Comparison of ENCODE assay signal across 8 mouse cellular contexts in genomic region chr10:19849771-19850365, GRCm38 (mm10). TPM values are rescaled to one million over a fixed set of nuclear protein-coding genes. Genes with fewer than 3 reads are reported as not detected.
DNase-seq lines count a peak whose midpoint lies in the region; ATAC-seq and TF ChIP-seq lines count a peak whose summit lies in the region.

No protein-coding gene starts in this region.

- no peak for DNase-seq in layer of hippocampus, adult 2 months (ENCODE audit: low spot score in 2 of 2)
- DNase-seq in layer of hippocampus, adult 8-10 months (ENCODE audit: low spot score in 2 of 2): no peak
- DNase-seq in liver, embryonic 13.5 days: no peak
- no peak for DNase-seq in frontal cortex, postnatal 36 days (ENCODE audit: low spot score in 2 of 2)

- peaks cover 65% of the 10 kb centered on the region for H3K27me3 ChIP-seq in liver, embryonic 13.5 days
- peaks cover 53% of the 10 kb centered on the region for H3K27me3 ChIP-seq in stomach, embryonic 15.5 days (replicated peaks)

- H3K4me1 ChIP-seq in liver, embryonic 13.5 days (replicated peaks): peaks cover 29% of the 10 kb centered on the region
- H3K4me1 ChIP-seq in stomach, embryonic 15.5 days: peaks cover 30% of the 10 kb centered on the region

- under 1% methylated on average over 32 of the region's 32 CpGs for WGBS in liver, embryonic 13.5 days (ENCODE audit: insufficient replicate concordance)
- WGBS in stomach, embryonic 15.5 days: under 1% methylated on average over 32 of the region's 32 CpGs

- peak overlapping the region; percentile 25; the same call in 1 of the 2 replicates for H3K4me3 ChIP-seq in layer of hippocampus, adult 2 months
- H3K4me3 ChIP-seq in liver, embryonic 13.5 days (replicated peaks): peak overlapping the region; percentile 58
- H3K4me3 ChIP-seq in stomach, embryonic 15.5 days (replicated peaks): peak overlapping the region; percentile 54

- no peaks in the 10 kb centered on the region for H3K36me3 ChIP-seq in liver, embryonic 13.5 days
- no peaks in the 10 kb centered on the region for H3K36me3 ChIP-seq in stomach, embryonic 15.5 days

- H3K4me2 ChIP-seq in liver, embryonic 13.5 days: peak overlapping the region; percentile 73
- peak overlapping the region; percentile 100 for H3K4me2 ChIP-seq in stomach, embryonic 15.5 days

- H3K9me3 ChIP-seq in liver, embryonic 13.5 days (replicated peaks): no peaks in the 10 kb centered on the region
- no peaks in the 10 kb centered on the region for H3K9me3 ChIP-seq in stomach, embryonic 15.5 days

- ATAC-seq in common myeloid progenitor, adult 5-6 weeks (replicated peaks; ENCODE audit: low read depth, poor library complexity, severe bottlenecking): peak; percentile 33
- peak; percentile 40 for ATAC-seq in granulocyte monocyte progenitor cell, adult 5-6 weeks (replicated peaks; ENCODE audit: poor library complexity, severe bottlenecking)
- ATAC-seq in liver, embryonic 13.5 days (ENCODE audit: low read depth): peak; percentile 58
- ATAC-seq in stomach, embryonic 15.5 days (ENCODE audit: insufficient read depth, low FRiP score, low read depth): peak; percentile 18; the same call in 1 of the 2 replicates
- no peak for ATAC-seq in inflammation-experienced regulatory T-cells, adult 6 months

- no peak overlapping the region for H3K27ac ChIP-seq in layer of hippocampus, adult 2 months
- H3K27ac ChIP-seq in liver, embryonic 13.5 days: no peak overlapping the region
- no peak overlapping the region for H3K27ac ChIP-seq in stomach, embryonic 15.5 days

- TF ChIP-seq CTCF in layer of hippocampus, adult 2 months (conservative IDR thresholded peaks at IDR 0.05): no peak

- H3K9ac ChIP-seq in liver, embryonic 13.5 days: peak overlapping the region; percentile 33; the same call in 1 of the 2 replicates
- H3K9ac ChIP-seq in stomach, embryonic 15.5 days: no peak overlapping the region

RNA-seq across cellular contexts. Expression of gene Slc35d3, which starts 1.4 kb away (rescaled TPM):
- total RNA-seq in layer of hippocampus, adult 2 months (2021): under 1 TPM; 0.31 to 0.52 TPM
- total RNA-seq in layer of hippocampus, adult 8-10 months (2022): under 1 TPM; 0.41 to 0.62 (median 0.60) TPM
- total RNA-seq in common myeloid progenitor, adult 5-6 weeks (2017): 5.8 and 7.0 TPM in 2 replicates
- not detected in 2 replicates for total RNA-seq in granulocyte monocyte progenitor cell, adult 5-6 weeks (2014; fragmentation: Nextera tagmentation)
- total RNA-seq in granulocyte monocyte progenitor cell, adult 5-6 weeks (2017): 0.21 TPM in 1 of 2 replicates, not detected in the other
- polyA plus RNA-seq in liver, embryonic 13.5 days (2015; fragmentation: Nextera tagmentation; extraction: Ambion mirVana): 4.4 and 4.9 TPM in 2 replicates
- polyA plus RNA-seq in stomach, embryonic 15.5 days (2015; fragmentation: Nextera tagmentation; extraction: Ambion mirVana): 0.60 and 0.83 TPM in 2 replicates
- polyA plus RNA-seq in inflammation-experienced regulatory T-cells, adult 6 months (2017; shearing (Covaris generic)): not detected

RNA-seq across cellular contexts. Expression of gene Pex7, which starts 57.6 kb away (rescaled TPM):
- total RNA-seq in layer of hippocampus, adult 2 months (2021): 10 to 100 TPM; 19.3 to 22.0 TPM
- total RNA-seq in layer of hippocampus, adult 8-10 months (2022): 10 to 100 TPM; 20.8 to 24.8 (median 23.2) TPM
- 15.3 and 35.2 TPM in 2 replicates for total RNA-seq in common myeloid progenitor, adult 5-6 weeks (2017)
- total RNA-seq in granulocyte monocyte progenitor cell, adult 5-6 weeks (2014; fragmentation: Nextera tagmentation): 22.6 and 34.9 TPM in 2 replicates
- total RNA-seq in granulocyte monocyte progenitor cell, adult 5-6 weeks (2017): 29.1 and 31.3 TPM in 2 replicates
- polyA plus RNA-seq in liver, embryonic 13.5 days (2015; fragmentation: Nextera tagmentation; extraction: Ambion mirVana): 28.0 and 28.2 TPM in 2 replicates
- polyA plus RNA-seq in stomach, embryonic 15.5 days (2015; fragmentation: Nextera tagmentation; extraction: Ambion mirVana): 40.7 and 45.4 TPM in 2 replicates
- 10 to 100 TPM in 1 of 3 experiments, 1 to 10 TPM in 2; 1.6 to 12.6 (median 5.8) TPM for polyA plus RNA-seq in inflammation-experienced regulatory T-cells, adult 6 months (2017; shearing (Covaris generic))
